Mouse (Mus musculus) heart, postnatal 0 days (tissue): ENCODE results near the gene Polr2h.

Experiments
- CTCF ChIP-seq: IDR thresholded peaks from 2 replicates; pipeline ENCODE4 v1.5.1; 2016; ENCODE audit warnings: antibody characterized with exemption, control low read depth, low read depth
- EP300 ChIP-seq: IDR thresholded peaks from 2 replicates; pipeline ENCODE4 v1.6.1; 2016; ENCODE audit warnings: antibody characterized with exemption, low read depth

GRCm38 (mm10) chr16:20710810-20711209 is 6.7 kb upstream of the Polr2h start:
- TF ChIP-seq CTCF (no peak), EP300 (no peak)
